Mouse (Mus musculus): ENCODE measurements around the gene Zdhhc1.

Zdhhc1 gene

DNA sequence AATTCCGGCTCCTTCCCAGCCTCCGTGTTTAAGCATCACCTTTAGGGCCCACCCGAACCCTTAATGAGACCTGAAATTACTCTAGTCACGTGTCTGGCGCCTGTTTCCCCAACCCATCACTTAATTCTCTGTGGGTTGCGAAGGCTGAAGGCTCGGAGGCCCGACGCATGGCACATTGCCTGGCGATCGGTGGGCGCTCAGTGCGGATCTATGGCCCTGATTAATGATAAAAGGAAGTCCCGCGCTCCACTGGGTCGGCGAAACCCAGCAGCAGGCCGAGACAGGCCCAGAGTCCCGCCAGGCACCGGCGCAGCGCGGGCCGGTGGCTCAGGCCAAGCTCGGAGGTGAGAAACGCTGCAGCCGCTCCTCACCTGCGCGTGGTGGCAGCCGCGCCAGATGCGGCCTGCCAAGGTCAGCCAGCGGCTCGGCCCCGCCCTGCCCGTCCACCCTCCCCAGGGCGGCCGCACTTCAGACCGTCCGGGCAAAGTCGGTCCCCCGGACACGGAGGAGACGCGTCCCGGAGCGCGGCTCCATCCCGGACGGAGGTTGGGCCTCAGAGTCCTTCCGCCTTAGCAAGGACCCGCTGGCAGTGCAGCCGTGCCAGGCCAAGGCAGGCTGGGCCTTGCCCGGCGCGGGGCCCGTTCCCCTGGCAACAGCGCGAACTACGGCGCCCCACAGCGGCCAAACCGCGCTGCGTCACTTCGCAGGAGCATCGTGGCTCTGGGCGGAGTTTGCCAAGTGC is at the start of gene Zdhhc1:
Gene Zdhhc1, minus strand, starts transcription at position 464 of the 742 bp plus-strand sequence.
- DNase-seq, result peak; percentile 91

DNA sequence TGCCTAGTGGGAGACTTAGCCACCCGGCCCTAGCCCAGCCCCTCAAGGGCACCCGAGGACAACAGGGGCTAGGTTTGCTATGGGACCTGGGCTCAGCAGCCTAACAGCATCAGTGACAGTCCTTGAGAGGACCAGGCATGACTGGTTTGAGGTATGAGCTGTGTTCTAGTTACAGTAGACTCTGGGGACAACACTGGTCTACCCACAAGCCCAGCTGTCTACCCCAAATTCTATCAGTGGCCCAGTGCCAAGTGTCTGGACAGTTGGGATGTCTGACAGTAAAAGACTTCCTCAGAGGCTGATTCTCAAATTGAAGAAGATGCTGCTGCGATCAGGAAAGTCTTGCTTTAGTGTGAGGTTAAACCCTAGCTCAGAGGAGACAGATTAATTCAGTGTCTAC is 48.5 kb upstream of the Zdhhc1 start:
- no peak for DNase-seq

DNA sequence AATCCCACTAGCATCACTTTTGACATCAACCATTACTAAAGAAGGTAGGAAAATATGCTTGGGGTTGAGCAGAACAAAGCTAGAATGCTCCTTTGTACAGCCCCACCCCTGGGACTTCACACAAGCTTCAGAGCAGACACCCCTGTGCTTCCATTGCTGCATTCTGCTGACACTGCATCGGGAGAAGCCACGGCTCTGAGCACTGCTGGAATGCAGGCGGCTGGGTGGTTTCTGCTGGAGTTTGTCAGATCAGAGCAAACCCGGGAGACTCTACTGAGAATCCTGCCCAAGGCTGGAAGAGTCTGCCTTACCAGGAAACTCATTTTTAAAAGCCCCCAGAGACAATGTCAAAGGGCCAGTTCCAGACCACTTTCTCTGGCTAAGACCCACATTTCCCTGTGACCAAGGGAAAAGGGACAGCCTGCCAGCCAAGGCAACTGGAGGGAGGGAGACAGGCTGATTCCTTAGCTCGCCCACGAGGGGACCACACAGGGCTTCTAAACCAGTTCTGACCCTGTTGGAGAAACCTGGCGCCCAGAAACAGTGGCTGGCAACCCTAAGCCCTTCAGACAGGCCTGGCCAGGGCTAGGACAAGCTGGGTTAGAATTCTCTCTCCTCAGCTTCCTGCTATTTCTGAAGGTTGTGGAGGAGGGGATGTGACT is 48.0 kb upstream of the Zdhhc1 start:
- no peak for DNase-seq

DNA sequence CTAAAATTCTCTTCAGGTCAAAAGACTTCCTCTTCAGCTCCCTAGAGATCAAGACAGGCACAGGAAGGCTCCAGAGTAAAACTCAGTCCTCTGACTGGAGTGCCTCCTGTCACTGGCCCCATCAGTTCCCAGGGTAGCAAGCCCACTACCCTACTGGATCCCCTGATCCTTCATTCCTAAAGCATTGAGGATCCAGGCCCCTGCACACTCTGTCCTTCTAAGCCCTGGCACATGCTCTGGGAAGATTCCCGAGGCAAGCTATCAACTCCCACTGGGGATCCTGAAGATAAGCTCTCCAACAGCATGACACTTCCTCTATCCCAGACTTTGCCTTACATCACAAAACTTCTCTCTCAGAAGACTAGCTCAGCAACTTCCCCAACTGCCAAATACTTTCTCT is 47.0 kb upstream of the Zdhhc1 start:
- no peak for DNase-seq

DNA sequence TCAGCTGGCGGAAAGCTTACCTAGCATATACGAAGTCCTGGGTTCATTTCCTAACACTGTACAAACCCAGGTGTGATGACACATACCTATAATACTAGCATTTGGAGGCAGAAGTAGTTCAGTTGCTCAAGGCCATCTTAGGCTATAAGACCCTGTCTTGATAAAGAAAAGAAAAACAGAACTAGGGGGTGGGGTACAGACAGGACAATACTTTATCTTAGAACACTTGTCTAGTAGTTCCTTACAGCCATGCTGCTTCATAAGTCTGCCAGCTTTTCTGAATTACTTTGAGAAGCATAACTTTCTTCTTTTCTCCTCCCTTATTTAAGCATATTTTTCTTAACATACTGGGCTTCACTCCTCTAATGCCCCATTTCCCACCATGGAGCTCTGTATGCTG is 46.1 kb upstream of the Zdhhc1 start:
- DNase-seq, result no peak

DNA sequence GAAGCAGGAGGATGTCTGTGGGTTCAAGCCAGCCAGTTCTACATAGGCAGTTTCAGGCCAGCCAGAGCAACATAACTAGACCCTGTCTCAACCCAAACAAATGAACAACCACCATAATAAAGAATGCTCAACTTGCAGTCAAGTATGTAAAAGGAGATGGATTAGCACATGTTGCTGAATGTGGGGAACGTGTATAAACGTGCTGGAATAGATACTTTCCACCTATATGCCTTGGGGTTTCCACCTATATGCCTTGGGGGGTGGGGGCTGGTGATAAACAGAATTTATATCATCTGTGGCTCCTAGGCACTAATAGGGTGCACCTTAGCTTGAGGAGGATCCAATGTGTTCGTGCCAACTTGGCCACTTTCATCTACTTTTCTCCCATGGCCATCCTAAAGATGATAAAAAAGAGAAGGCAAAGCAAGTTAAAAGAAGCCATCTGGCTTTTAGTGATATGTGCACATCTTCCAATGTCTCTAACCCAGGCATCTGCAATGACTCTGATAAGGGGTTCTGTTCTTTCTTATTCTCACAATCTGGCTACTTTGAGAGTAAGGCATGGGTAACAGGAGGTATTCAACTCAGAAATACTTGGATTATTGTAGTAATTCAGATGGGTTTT is 45.4 kb upstream of the Zdhhc1 start:
- DNase-seq, result no peak

DNA sequence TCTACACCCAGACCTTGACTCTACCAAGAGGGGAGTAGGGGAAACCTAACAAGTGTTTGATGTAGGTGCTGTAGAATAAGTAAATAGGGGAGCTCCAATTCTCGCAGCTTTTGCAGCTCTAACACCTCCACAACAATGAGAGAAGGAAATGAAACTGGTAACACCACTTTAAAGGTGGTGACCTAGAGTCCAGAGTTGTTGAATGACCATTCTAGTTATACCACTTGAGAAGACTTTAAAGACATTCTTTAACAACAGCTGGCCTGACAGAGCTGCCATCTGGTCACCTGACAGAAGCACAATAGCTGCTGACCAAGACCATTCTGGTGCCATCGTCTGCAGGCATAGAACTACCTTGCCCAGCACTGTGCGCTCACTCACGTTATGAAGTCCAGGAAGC is 42.2 kb upstream of the Zdhhc1 start:
- DNase-seq, result no peak

DNA sequence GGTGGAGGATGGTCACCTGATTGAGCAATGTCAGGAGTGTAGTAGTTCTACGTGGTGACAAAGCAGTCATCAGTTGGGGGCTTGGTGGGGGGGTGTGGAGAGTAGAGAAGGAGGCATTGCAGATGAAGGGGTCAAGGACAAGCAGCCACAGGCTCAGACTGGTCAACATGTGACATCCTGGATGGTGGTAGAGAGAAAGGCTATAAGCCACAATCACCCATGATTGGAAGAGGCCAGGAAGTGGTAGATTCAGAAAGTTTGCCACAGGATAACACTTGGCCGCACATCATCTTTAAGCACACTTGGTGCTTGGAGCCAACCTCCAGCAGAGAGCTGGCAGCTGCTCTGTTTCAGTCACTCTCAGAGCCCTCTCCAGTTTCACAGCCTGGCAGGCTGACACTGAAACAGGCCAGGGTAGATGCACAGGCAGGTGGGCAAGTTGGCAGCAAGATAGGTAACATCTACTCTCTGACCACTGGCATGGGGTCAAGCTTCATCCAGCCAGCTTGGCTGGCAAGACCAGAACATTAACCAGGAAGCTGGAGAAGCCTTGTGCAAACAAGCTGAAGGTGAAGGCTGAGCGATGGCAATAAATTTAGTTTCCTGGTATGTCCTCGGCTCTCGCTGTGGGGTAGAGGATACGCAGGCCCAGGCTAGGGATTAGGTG is 40.4 kb upstream of the Zdhhc1 start:
- no peak for DNase-seq

DNA sequence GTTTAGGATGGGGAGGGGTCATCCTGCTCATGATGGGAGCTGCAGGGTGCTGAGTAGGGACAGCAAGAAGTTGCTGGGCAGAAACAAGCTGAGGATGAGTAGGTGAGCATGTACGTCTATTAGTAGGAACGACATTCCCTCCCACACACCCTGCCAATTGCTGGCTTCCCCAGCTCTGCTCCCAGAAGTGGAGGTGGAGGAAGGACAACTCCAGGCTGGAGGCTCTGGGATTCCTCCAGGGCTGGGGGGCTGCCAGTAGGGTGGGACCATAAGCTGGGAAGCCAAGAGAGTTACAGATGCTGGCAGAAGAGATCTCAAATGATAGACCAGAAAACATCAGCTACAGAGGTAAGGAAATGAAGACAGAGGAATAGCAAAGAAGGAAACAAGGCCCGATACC is 39.8 kb upstream of the Zdhhc1 start:
- no peak for DNase-seq

DNA sequence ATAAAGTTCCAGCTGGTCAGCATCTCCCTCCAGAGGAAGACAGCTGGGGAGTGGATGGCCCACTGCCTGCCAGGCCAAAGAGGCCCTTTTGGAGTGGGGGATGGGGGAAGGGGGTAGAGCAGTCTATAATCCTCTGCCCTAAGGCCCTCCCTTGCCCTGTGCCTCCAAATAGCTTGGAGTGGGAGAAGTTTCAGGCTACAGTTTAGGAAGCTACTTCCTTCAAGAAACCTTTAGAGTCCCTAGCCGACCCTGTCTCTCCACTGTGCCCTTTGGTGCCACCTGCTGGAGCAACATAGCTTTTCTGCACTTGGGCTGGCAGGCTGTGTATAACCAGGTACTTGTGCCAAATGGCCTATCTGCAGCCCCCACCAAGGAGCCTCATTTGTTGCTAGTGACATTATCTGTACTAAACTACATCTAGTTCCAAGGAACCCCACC is 37.2 kb upstream of the Zdhhc1 start:
- DNase-seq, result peak; percentile 77

DNA sequence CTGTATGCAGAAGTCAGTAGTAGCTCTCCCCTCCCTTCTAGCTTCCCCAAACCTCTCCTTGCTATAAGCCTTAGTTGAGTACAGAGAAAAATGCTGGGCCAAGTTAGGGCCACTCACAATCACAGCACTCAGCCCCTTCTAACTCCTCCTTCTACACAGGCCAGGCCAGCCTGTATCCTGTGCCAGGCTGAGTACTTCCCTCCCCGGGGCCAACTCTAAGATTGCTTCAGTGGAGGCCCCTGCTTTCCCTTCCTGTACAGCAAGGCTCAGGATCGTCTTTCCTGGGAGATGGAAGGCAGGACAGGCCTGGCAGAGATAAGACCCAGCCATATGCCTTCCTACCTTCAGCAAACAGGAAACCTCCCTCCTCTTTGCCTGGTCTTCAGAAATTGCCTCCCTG is 36.7 kb upstream of the Zdhhc1 start:
- DNase-seq, result no peak

DNA sequence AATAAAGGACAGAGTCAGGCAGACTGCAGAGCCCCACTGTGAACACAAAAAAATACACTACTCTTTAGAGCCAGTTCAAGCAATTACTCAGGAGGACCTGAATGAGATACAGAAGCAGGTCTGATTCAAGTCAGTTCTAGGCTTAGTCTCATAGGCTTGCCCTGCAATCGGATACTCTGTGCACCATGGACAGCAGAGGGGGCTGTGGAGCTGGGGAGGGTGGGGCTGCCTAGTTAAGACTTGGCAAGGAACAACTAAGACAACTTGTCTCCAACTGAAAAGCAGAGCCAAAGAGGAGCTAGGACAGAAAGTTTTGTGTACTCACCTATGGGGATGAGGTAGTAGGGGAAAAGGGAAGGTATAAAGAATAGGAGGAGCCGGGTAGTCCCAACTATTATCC is 35.1 kb upstream of the Zdhhc1 start:
- no peak for DNase-seq

DNA sequence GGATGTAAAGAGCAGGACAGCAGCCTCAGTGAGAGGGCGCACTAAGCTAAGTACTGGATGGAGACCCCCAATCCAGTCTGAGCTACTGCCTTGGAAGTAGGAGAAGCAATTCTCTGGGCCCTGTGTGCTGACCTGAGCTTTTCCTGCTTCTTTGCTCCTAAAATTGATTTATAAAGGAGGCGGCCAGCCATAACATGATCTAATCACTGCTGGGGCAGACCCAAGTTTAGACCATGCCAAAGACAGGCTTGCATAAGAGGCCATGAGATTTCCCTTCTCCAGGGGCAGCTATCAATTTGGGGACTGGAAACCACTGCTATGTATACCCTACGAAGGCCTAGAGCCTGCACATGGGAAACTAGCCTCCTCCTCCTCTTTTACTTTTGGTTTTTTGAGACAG is 32.6 kb upstream of the Zdhhc1 start:
- no peak for DNase-seq

DNA sequence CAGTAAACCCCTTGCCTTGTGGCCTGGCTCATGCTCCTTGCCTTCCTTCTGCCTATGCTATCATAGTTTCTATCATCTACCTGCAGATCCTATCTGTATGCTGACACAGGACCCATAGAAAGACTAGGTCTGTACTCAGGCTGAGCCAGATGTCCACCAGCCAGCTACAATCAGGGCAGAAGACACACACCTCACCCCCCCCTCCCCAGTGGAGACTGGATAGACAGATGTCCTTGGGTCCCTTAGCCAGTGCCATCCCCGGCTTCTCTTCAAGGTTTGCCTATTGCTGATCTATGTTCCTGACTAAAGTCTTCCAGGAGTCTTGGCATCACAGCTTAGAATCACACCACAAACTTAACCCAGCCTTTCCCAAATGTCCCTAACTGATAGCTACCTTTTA is 31.5 kb upstream of the Zdhhc1 start:
- no peak for DNase-seq

DNA sequence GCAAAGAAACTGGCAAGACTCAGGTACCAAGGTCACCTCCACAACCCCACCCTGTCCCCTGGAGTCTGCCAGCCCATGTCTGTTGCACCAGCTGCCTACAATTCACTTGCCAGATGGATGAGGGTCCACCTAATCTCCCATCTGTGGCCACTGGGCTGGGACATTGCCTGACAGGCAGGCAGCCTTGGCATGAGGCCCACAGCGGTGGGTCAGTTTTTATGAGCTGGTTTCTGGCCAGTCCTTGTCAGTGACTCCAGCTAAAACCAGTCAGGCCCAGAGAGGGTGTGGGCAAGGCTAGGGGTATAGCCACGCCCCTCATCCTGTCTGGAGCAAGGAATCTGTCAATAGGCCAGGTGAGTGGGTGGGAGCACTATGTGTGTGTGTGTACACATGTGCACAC is 30.4 kb upstream of the Zdhhc1 start:
- DNase-seq, result peak; percentile 44

DNA sequence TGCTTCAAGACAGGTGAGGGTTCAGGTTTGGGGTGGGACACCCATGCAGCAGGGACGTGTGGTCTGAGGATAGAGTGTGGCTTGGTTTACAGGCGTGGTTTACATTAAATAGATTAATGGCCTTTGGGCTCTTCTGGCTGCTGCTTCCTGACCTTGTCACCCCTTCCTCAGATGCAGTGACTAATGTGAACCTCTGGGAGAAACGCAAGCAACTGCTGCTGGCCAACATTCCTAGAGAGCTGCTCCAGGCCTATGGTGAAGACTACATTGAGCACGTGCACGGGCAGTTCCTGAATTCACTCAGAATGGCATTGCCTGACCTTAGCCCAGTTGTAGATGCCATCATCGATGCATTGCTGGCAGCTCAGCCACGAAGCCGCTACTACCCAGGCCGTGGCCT is 26.2 kb upstream of the Zdhhc1 start:
- no peak for DNase-seq

DNA sequence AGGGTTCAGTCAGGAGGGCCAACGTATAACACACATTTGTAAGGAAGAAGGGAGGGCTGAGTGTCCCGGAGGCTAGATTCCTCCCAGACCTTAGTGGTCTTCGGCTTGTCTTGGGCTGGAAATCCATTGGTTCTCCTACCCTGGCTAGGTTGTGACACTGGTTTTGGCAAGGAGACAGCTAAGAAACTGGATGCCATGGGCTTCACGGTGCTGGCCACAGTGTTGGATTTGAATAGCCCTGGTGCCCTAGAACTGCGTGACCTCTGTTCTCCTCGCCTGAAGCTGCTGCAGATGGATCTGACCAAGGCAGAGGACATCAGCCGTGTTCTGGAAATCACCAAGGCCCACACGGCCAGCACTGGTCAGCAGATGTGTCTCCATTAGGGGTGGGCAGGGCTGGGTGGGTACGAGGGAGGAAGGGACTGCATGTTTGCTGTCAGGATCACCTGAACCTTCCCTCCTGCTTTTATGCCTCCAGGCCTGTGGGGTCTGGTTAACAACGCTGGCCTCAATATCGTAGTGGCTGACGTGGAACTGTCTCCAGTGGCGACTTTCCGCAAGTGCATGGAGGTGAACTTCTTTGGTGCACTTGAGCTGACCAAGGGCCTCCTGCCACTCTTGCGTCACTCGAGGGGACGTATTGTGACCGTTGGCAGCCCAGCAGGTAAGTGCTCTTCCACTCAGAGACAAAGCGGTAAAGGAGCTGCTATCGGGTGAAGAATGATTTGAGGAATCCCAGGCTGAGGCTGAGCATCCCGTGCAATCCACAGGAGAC is 25.5 kb upstream of the Zdhhc1 start:
- peak; percentile 8 for DNase-seq

DNA sequence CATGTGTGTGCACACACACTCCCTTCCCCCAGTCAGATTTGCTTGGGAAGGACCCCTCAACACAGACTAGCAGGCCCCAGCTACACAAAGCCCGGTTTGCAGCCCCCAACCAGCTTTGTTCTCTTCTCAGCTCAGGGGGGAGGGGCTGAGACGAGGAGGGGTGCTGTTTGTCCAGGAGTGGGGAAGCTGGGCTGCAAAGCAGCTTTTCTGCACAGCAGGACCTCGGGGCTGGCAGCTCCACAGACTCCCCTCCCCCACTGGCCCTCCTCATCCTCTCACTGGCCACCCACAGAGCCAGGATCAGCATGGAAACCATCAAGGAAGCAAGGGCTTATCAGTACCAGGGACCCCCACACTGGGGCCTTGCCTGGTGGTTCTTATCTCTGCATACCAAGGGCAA is 24.4 kb upstream of the Zdhhc1 start:
- peak; percentile 60 for DNase-seq

DNA sequence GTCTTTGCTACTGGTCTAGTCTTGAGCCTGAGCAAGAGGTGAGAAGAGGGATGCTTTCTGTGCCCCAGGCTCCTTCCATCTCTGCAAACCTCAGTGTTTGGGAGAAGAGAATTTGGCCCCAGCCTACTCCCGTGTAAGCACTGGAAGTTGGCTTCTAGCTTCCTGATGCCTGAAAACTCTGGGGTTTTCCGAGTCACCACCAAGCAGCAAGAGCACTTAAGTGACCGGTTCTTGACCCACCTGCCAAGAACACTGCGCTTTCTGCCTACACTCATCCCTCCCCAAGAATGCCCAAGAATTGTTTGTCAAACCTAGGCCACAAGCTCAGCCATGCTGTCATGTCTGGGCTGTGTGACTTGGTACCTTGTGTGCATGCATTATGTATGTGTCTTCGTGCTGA is 23.8 kb upstream of the Zdhhc1 start:
- DNase-seq, result no peak

DNA sequence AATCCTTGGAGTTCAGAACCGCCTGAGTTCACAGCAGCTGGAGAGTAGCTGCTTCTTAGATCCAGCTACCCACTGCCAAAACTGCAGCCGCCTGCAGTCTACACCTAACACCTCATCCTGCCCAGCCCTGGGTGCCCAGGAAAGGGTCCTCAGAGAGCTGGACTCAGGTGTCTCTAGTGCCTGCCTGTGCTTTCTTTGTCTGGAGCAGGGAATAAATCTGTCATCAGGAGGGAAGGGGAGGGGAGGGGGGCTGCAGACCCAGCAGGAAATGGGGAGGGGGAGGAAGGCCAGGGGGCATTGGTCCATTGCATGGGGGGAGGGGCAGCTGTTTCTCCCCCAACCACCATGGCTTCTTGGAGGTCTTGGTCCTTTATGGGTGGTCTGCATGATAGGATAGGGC is 22.9 kb upstream of the Zdhhc1 start:
- peak; percentile 14 for DNase-seq

DNA sequence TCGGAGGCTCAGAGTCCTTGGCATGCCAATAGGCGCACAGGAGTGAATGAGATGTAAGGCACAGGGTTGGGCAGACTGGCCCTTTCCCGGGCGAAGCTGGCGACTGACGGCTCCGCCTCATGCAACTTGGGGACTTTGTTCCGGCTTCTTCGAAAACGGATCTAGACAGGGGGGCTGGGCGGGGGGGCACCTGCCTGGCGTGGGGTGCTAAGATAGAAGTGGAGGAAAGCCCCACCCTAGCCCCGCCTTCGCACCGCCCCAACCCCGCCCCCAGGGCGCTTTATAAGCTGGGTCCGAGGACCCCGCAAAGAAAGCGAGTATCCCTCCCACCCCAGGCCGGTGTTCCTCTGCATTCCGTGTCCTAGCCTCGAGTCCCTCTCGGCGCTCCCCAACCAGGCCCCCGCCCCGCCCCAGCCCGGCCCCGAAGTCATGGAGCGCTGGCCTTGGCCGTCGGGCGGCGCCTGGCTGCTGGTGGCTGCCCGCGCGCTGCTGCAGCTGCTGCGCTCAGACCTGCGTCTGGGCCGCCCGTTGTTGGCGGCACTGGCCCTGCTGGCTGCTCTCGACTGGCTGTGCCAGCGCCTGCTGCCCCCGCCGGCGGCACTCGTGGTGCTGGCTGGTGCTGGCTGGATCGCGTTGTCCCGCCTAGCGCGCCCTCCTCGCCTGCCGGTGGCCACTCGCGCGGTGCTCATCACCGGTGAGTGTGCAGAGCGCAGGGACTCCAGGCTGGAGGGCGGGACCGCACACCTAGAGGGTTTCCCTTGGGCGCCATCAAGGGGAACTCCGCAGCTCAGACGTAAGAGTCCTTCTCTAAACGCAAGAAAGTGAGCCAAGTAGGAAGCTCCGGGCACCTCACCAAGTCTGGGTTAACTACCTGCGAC is 22.0 kb upstream of the Zdhhc1 start, which contains the start of gene Hsd11b2:
Gene Hsd11b2, plus strand, starts transcription at position 320 of the 878 bp plus-strand sequence.
- peak; percentile 76 for DNase-seq

DNA sequence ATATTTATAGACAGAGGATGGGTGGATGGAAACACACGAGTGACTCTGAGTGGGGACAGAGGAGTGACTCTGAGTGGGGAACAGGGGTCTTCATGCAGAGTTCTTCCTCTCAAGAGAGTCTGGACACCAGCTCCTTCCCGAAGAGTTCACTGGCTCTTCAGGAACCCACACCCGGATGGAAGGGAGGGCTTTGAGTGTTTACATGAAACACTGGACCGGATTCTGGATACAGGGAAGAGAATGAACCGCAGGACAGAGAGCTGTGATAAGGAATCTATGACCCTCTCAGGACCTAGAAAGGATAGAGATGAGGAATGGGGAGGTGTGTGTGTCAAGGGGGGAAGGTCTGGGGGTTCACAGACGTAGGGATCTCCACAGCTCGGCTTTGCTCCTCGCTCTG is 20.6 kb upstream of the Zdhhc1 start:
- peak; percentile 10 for DNase-seq
